Mouse (Mus musculus) midbrain, embryonic 14.5 days (tissue): ENCODE measurements around the gene Olfr533. TPM values are rescaled to one million over a fixed set of nuclear protein-coding genes. Genes with fewer than 3 reads are reported as not detected.
"Not testable (repeated sequence)": the region's sequence is repeated elsewhere in the genome, so short reads cannot be mapped to it uniquely, and the experiment has no call there.

Experiments
- ATAC-seq: fragments of 200-750 bp; cut with Nextera tagmentation; 2 replicates; pipeline ENCODE4 v1.8.0; 2017; ENCODE audit warnings: moderate number of reproducible peaks, moderate library complexity; ENCODE audit not compliant: low FRiP score, low TSS enrichment
- DNase-seq: peaks from one replicate; pipeline ENCODE4 v3.0.0-alpha.2; 2015
- H3K27ac ChIP-seq: fragments of 300-500 bp; sonication (generic); replicated peaks from 2 replicates; pipeline ENCODE4 v1.5.1; 2014; ENCODE audit warnings: mild to moderate bottlenecking, low read depth, low read length, moderate library complexity
- H3K27me3 ChIP-seq: fragments of 300-500 bp; sonication (generic); 2 replicates; pipeline ENCODE4 v1.6.1; 2014; ENCODE audit warnings: low read length, control low read depth, mixed read lengths; ENCODE audit not compliant: control insufficient read depth, insufficient read depth
- H3K36me3 ChIP-seq: fragments of 300-500 bp; sonication (generic); 2 replicates; pipeline ENCODE4 v1.6.1; 2014; ENCODE audit warnings: low read length, control low read depth; ENCODE audit not compliant: control insufficient read depth, insufficient read depth
- H3K4me1 ChIP-seq: fragments of 300-500 bp; sonication (generic); 2 replicates; pipeline ENCODE4 v1.6.1; 2014; ENCODE audit warnings: mild to moderate bottlenecking, antibody characterized with exemption, low read length, control low read depth; ENCODE audit not compliant: control insufficient read depth, insufficient read depth
- H3K4me2 ChIP-seq: fragments of 300-500 bp; sonication (generic); 2 replicates; pipeline ENCODE4 v1.6.1; 2014; ENCODE audit warnings: mild to moderate bottlenecking, low read length, moderate library complexity
- H3K4me3 ChIP-seq: fragments of 300-500 bp; sonication (generic); replicated peaks from 2 replicates; pipeline ENCODE4 v1.5.1; 2014; ENCODE audit warnings: low read depth, low read length
- H3K9ac ChIP-seq: fragments of 300-500 bp; sonication (generic); replicated peaks from 2 replicates; pipeline ENCODE4 v1.6.1; 2014; ENCODE audit warnings: mild to moderate bottlenecking, low read length, moderate library complexity
- H3K9me3 ChIP-seq: fragments of 300-500 bp; sonication (generic); 2 replicates; pipeline ENCODE4 v1.6.1; 2016; ENCODE audit warnings: low read length, control low read depth, mixed read lengths; ENCODE audit not compliant: control insufficient read depth
- WGBS: fragments of 180-500 bp; shearing (Covaris S2); extraction: QIAGEN DNeasy Blood & Tissue Kit; methylation state at CpG from one replicate; pipeline ENCODE4 v1.1.7; 2014; 5-methylcytosine and 5-hydroxymethylcytosine counted together
- polyA plus RNA-seq: library from polyadenylated mRNA; unstranded; fragments of >200 nt; fragmentation: Nextera tagmentation; extraction: Ambion mirVana; gene quantifications from 2 replicates; pipeline ENCODE4 v1.2.1, GENCODE M21; 2014

The Olfr533 gene
- polyA plus RNA-seq, result not detected in 2 replicates

GRCm38 (mm10) chr7:140463070-140463469, at the start of gene Olfr533:
Gene Olfr533 (plus strand): TSS chr7:140463370.
- not testable (repeated sequence) for H3K4me3 ChIP-seq, H3K4me2 ChIP-seq, H3K4me1 ChIP-seq, H3K27me3 ChIP-seq, H3K27ac ChIP-seq, H3K9me3 ChIP-seq, ATAC-seq, DNase-seq, H3K36me3 ChIP-seq, H3K9ac ChIP-seq
- no CpG with 5 or more reads among the region's 1 CpGs for WGBS

GRCm38 (mm10) chr7:140421539-140421938, 41.6 kb upstream of the Olfr533 start, which contains the start of gene Olfr532:
Gene Olfr532 (minus strand): TSS chr7:140421639.
- H3K4me1 ChIP-seq, result no peaks in the 10 kb centered on the region
- no peak within 1 kb of the TSS for H3K4me2 ChIP-seq
- WGBS, result 90% methylated on average over 1 of the region's 1 CpGs
- no peaks in the 10 kb centered on the region for H3K36me3 ChIP-seq
- ATAC-seq (no peak), DNase-seq (no peak)
- no peak within 1 kb of the TSS for H3K27ac ChIP-seq
- no peak within 1 kb of the TSS for H3K9ac ChIP-seq
- H3K27me3 ChIP-seq, result no peaks in the 10 kb centered on the region
- H3K9me3 ChIP-seq, result no peaks in the 10 kb centered on the region
- no peak within 1 kb of the TSS for H3K4me3 ChIP-seq

- H3K36me3 ChIP-seq, result no peaks in the 10 kb centered on the region
- H3K4me2 ChIP-seq, result no peak overlapping the region
- no peaks in the 10 kb centered on the region for H3K9me3 ChIP-seq
- no peak for ATAC-seq
- H3K27ac ChIP-seq, result no peak overlapping the region
- no peak overlapping the region for H3K4me3 ChIP-seq
- DNase-seq, result peak; percentile 14
- H3K4me1 ChIP-seq, result no peaks in the 10 kb centered on the region
- H3K9ac ChIP-seq, result no peak overlapping the region
- WGBS, result 88% methylated on average over 1 of the region's 1 CpGs
- no peaks in the 10 kb centered on the region for H3K27me3 ChIP-seq
Measured at GRCm38 (mm10) chr7:140443141-140443540, 20.0 kb upstream of the Olfr533 start.

GRCm38 (mm10) chr7:140477886-140478285, 14.7 kb downstream of the Olfr533 start:
- no peak overlapping the region for H3K27ac ChIP-seq
- no peaks in the 10 kb centered on the region for H3K9me3 ChIP-seq
- no peak overlapping the region for H3K9ac ChIP-seq
- no peaks in the 10 kb centered on the region for H3K4me1 ChIP-seq
- ATAC-seq (no peak), DNase-seq (no peak)
- WGBS, result 93% methylated on average over 1 of the region's 1 CpGs
- no peaks in the 10 kb centered on the region for H3K36me3 ChIP-seq
- H3K4me2 ChIP-seq, result no peak overlapping the region
- no peak overlapping the region for H3K4me3 ChIP-seq
- H3K27me3 ChIP-seq, result no peaks in the 10 kb centered on the region

- no peaks in the 10 kb centered on the region for H3K36me3 ChIP-seq
- 96% methylated on average over 1 of the region's 1 CpGs for WGBS
- ATAC-seq, result no peak
Measured at GRCm38 (mm10) chr7:140478733-140479132, 15.6 kb downstream of the Olfr533 start.

GRCm38 (mm10) chr7:140483916-140484315, 20.7 kb downstream of the Olfr533 start, which contains the start of gene Olfr535:
Gene Olfr535 (plus strand): TSS chr7:140484216.
- Histone ChIP-seq H3K36me3 (no peaks in the 10 kb centered on the region), H3K4me3 (no peak within 1 kb of the TSS), H3K4me1 (no peaks in the 10 kb centered on the region), H3K9ac (no peak within 1 kb of the TSS), H3K9me3 (no peaks in the 10 kb centered on the region), H3K4me2 (no peak within 1 kb of the TSS), H3K27me3 (no peaks in the 10 kb centered on the region), H3K27ac (no peak within 1 kb of the TSS)
- ATAC-seq, result no peak
- 92% methylated on average over 1 of the region's 1 CpGs for WGBS
- DNase-seq, result no peak

More at GRCm38 (mm10) chr7:140478733-140479132, 15.6 kb downstream of the Olfr533 start:
- Histone ChIP-seq H3K27ac (no peak overlapping the region), H3K4me1 (no peaks in the 10 kb centered on the region), H3K9ac (no peak overlapping the region), H3K27me3 (no peaks in the 10 kb centered on the region), H3K4me3 (no peak overlapping the region), H3K9me3 (no peaks in the 10 kb centered on the region), H3K4me2 (no peak overlapping the region)
- DNase-seq, result no peak

- Histone ChIP-seq H3K9ac (no peak overlapping the region), H3K9me3 (no peaks in the 10 kb centered on the region), H3K36me3 (no peaks in the 10 kb centered on the region), H3K4me3 (no peak overlapping the region), H3K27ac (no peak overlapping the region), H3K27me3 (no peaks in the 10 kb centered on the region), H3K4me1 (no peaks in the 10 kb centered on the region), H3K4me2 (no peak overlapping the region)
- no peak for ATAC-seq
- WGBS, result 84% methylated on average over 1 of the region's 1 CpGs
- no peak for DNase-seq
Measured at GRCm38 (mm10) chr7:140488981-140489380, 25.8 kb downstream of the Olfr533 start.

- 37% methylated on average over 2 of the region's 2 CpGs for WGBS
Measured at GRCm38 (mm10) chr7:140494231-140494630, 31.1 kb downstream of the Olfr533 start.

GRCm38 (mm10) chr7:140494702-140495101, 31.5 kb downstream of the Olfr533 start:
- no peak overlapping the region for H3K27ac ChIP-seq
- no peak overlapping the region for H3K4me2 ChIP-seq
- no peaks in the 10 kb centered on the region for H3K27me3 ChIP-seq
- no peaks in the 10 kb centered on the region for H3K4me1 ChIP-seq
- H3K4me3 ChIP-seq, result no peak overlapping the region
- no peaks in the 10 kb centered on the region for H3K9me3 ChIP-seq
- H3K9ac ChIP-seq, result no peak overlapping the region
- no peak for ATAC-seq
- DNase-seq, result no peak
- H3K36me3 ChIP-seq, result no peaks in the 10 kb centered on the region

More at GRCm38 (mm10) chr7:140494231-140494630, 31.1 kb downstream of the Olfr533 start:
- Histone ChIP-seq H3K9me3 (no peaks in the 10 kb centered on the region), H3K4me2 (no peak overlapping the region), H3K27ac (no peak overlapping the region), H3K4me3 (no peak overlapping the region), H3K36me3 (no peaks in the 10 kb centered on the region), H3K27me3 (no peaks in the 10 kb centered on the region), H3K9ac (no peak overlapping the region), H3K4me1 (no peaks in the 10 kb centered on the region)
- ATAC-seq, result no peak
- DNase-seq, result no peak
